Mouse (Mus musculus): ENCODE measurements around the gene Rpl13.
"Not testable (repeated sequence)": the region's sequence is repeated elsewhere in the genome, so short reads cannot be mapped to it uniquely, and the experiment has no call there.

Rpl13 gene

GRCm38 (mm10) chr8:123101735-123102685 is at the start of gene Rpl13:
Gene Rpl13, plus strand, starts transcription at chr8:123102350.
- peak; percentile 94 for DNase-seq (ENCODE audit: low spot score)

DNA sequence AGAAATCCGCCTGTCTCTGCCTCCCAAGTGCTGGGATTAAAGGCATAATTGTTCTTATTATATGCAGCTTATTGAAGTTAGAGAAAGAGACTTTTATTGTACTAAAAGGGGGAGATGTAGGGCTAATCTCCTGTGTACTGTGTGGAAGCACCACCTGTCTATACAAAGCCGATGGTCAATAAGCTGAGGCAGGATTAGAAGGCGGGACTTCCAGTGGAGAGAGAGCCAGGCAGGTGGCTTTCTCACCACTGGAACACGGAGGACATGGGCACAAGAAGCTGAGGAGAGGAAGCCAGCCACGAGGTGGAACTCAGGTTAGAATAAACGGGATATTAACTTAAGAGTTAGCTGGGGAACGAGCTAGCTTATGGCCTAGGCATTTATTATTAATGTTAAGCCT is 39.4 kb upstream of the Rpl13 start, which contains the start of gene Spg7:
TSS of gene Spg7 (plus strand) at position 222 of the 400 bp plus-strand sequence.
- DNase-seq (ENCODE audit: low spot score): no peak

DNA sequence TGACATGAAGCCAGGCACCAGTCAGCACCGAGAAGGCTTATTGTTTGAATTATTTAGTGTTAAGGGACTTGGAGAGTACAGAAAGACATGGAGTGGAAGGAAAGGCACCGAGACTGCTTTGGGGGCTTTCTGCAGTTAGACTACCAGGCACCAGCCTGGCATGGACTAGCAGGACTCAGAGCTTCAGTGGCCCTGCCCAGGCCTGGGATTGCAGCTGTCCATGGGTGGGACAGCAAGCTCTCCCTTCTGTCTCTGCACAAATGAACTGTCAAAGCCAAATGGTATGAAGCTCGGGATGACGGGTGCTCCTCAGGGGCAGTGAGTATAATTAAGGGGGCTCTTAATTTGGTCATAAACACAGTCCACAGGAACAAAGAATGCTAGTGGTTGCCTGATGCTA is 38.1 kb upstream of the Rpl13 start:
- no peak for DNase-seq (ENCODE audit: low spot score)

- DNase-seq (ENCODE audit: low spot score): peak; percentile 63
Observed at GRCm38 (mm10) chr8:123064809-123065213, 37.3 kb upstream of the Rpl13 start.

- DNase-seq (ENCODE audit: low spot score): peak; percentile 100
Observed at GRCm38 (mm10) chr8:123065214-123066100, 36.7 kb upstream of the Rpl13 start.

GRCm38 (mm10) chr8:123066101-123066683 is 36.0 kb upstream of the Rpl13 start:
- DNase-seq (ENCODE audit: low spot score): peak; percentile 55

DNA sequence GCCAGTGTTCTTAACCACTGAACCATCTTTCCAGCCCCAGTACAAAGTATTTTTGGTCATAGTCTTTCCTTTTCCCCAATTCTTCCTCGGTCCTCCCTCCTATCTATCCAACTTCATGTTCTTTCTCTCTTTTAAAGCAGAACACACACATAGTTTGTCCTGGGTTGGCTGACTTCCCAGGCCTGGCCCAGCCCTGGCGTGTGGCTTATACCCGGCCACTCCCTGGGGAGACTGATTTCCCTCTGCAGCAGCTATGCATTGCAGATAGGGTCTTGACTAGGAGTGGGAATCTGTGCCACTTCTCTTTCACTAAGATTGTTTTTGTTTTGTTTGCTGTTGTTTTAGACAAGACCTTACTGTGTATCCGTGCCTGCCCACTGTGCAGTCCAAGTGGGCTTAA is 31.0 kb upstream of the Rpl13 start:
- DNase-seq (ENCODE audit: low spot score): peak; percentile 91

DNA sequence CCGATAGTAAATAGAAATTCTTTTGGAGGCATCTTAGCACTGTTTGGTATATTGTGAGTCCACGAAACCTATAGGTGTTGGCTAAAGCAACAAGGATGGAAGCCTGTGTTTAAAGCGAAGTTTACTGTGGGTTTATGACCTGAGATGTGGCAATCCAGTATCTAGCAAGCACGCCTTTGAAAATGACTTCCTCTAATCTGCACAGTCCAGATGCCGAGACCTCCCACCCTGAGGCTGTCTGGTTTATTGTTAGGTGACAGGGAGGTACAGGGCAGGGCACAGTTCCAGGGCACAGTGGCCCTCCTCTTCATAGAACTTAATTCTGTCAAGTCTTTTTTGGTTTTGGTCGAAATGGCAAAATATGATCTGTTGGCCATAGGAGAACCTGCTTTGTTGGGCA is 24.9 kb upstream of the Rpl13 start:
- DNase-seq (ENCODE audit: low spot score): no peak

GRCm38 (mm10) chr8:123082993-123083392 is 19.2 kb upstream of the Rpl13 start:
- no peak for DNase-seq (ENCODE audit: low spot score)

- no peak for DNase-seq (ENCODE audit: low spot score)
Observed at GRCm38 (mm10) chr8:123083610-123084009, 18.5 kb upstream of the Rpl13 start.

GRCm38 (mm10) chr8:123087289-123087688 is 14.9 kb upstream of the Rpl13 start:
- DNase-seq (ENCODE audit: low spot score): no peak

DNA sequence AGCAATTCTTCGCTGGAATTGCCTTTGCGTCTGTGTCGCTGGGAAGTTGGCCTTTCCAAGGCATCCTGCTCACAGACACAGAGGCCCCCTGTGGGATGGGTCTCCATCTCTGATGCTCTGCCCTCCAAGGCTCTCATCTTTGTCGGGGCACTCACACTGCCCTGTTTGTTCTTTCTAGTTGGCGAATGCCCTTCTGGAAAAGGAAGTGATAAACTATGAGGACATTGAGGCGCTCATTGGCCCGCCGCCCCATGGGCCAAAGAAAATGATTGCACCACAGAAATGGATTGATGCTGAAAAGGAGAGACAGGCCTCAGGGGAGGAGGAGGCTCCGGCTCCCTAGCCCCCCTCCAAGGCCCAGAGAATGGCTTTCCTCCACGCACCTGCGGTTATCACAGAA is 4.9 kb upstream of the Rpl13 start:
- DNase-seq (ENCODE audit: low spot score): no peak

- DNase-seq (ENCODE audit: low spot score): no peak
Observed at GRCm38 (mm10) chr8:123097786-123098584, 4.2 kb upstream of the Rpl13 start.

DNA sequence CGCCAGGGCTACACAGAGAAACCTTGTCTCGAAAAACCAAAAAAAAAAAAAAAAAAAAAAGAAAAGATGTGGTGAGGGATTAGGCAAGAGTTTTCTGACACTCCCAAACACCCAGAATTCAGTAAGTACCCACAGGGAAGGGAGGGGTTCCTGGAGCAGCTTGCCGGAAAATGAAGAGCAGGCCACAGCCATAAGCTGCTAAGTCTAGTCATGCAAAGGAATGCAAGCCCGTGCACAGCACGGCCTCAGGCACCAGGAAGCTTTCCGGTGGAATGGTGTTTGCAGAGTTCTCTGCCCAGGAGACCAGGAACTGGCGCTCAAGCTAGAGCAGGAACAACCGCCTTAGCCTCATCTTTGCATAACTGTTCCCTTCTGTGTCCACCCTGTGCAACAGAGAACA is 1.9 kb upstream of the Rpl13 start:
- no peak for DNase-seq (ENCODE audit: low spot score)

DNA sequence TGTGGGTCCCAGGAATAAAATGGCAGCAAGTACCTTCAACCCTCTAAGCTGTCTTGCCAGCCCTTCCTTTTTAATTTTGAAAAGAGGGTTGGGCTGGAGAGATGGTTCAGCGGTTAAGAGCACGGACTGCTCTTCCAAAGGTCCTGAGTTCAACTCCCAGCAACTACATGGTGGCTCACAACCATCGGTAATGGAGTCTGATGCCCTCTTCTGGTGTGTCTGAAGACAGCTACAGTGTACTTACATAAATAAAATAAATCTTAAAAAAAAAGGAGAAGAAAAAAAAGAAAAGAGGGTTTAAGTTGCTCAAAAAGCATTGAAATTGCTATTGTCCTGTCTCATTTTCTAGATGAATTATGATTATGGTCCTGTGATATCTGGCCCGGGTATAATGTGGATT is 906 bp upstream of the Rpl13 start:
- DNase-seq (ENCODE audit: low spot score): no peak

- not testable (repeated sequence) for DNase-seq (ENCODE audit: low spot score)
Observed at GRCm38 (mm10) chr8:123102855-123103254, 705 bp downstream of the Rpl13 start.

- DNase-seq (ENCODE audit: low spot score): no peak
Observed at GRCm38 (mm10) chr8:123103285-123103684, 1.1 kb downstream of the Rpl13 start.

GRCm38 (mm10) chr8:123104046-123104767 is 2.1 kb downstream of the Rpl13 start:
- DNase-seq (ENCODE audit: low spot score): no peak

GRCm38 (mm10) chr8:123105553-123106326 is 3.6 kb downstream of the Rpl13 start:
- DNase-seq (ENCODE audit: low spot score): peak; percentile 72

DNA sequence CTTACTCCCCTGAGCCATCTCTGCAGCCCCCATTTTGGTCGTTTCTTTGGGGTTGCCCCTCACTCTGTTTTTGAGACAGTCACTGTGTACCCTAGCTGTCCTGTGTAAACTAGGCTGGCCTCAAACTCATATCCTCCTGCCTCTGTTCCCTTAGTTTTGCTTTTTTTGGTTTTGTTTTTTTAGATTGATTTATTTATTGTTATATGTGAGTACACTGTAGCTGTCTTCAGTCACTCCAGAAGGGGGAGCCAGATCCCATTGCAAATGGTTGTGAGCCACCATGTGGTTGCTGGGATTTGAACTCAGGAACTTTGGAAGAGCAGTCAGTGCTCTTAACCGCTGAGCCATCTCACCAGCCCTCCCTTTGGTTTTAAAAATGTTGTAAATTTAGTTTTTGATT is 4.4 kb downstream of the Rpl13 start:
- no peak for DNase-seq (ENCODE audit: low spot score)

Measured in MN1 (cell line).